Mouse (Mus musculus) CH12.LX (cell line): ENCODE measurements around the gene Ostm1. TPM values are rescaled to one million over a fixed set of nuclear protein-coding genes. Genes with fewer than 3 reads are reported as not detected.

ENCODE experiments used
- DNase-seq: peaks from one replicate; pipeline ENCODE4 v3.0.0-alpha.2; 2013; ENCODE audit errors: extremely low read depth
- H3K27ac ChIP-seq: 2 replicates; pipeline ENCODE4 v1.5.1; 2012; ENCODE audit warnings: low read depth, mild to moderate bottlenecking, control low read depth, moderate library complexity; ENCODE audit not compliant: insufficient read depth
- H3K27me3 ChIP-seq: replicated peaks from 2 replicates; pipeline ENCODE3; 2012; ENCODE audit warnings: inconsistent platforms
- H3K36me3 ChIP-seq, 2 experiments: replicated peaks in 1 of 2; 2 replicates each; pipeline versions ENCODE3 to v1.6.1; 2012; ENCODE audit warnings: inconsistent platforms in 1 of 2, low read length in 1 of 2, mild to moderate bottlenecking in 1 of 2, mixed read lengths in 1 of 2, moderate library complexity in 1 of 2; ENCODE audit not compliant: control insufficient read depth in 1 of 2, insufficient read depth in 1 of 2
- H3K4me1 ChIP-seq, 2 experiments: 2 replicates each; pipeline ENCODE4 v1.6.1; 2012; ENCODE audit warnings: inconsistent platforms in 1 of 2, moderate library complexity in 1 of 2; ENCODE audit not compliant: insufficient read depth in 2 of 2, control insufficient read depth in 1 of 2
- H3K4me2 ChIP-seq: 2 replicates; pipeline ENCODE4 v1.6.1; 2012; ENCODE audit warnings: low read depth, mild to moderate bottlenecking, control low read depth; ENCODE audit not compliant: poor library complexity, insufficient read depth, severe bottlenecking
- H3K4me3 ChIP-seq, 3 experiments: fragments of 150-350 bp in 1 of 3; sonication (generic) in 1 of 3; replicated peaks in 1 of 3; 2 replicates each; pipeline versions ENCODE3 to v1.5.1; 2011 to 2012; ENCODE audit warnings: low read depth in 2 of 3, low read length in 2 of 3, mild to moderate bottlenecking in 2 of 3, moderate library complexity in 2 of 3, control low read depth in 1 of 3, improper control_type of control experiment in 1 of 3, inconsistent platforms in 1 of 3, mixed read lengths in 1 of 3; ENCODE audit not compliant: poor library complexity in 1 of 3
- H3K79me2 ChIP-seq: replicated peaks from 2 replicates; pipeline ENCODE4 v1.6.1; 2012; ENCODE audit warnings: mild to moderate bottlenecking, moderate library complexity; ENCODE audit not compliant: control insufficient read depth, poor library complexity, insufficient read depth, severe bottlenecking; ENCODE audit errors: extremely low read depth
- H3K9ac ChIP-seq: 2 replicates; pipeline ENCODE4 v1.6.1; 2012; ENCODE audit warnings: low read depth, mild to moderate bottlenecking, control low read depth, moderate library complexity; ENCODE audit not compliant: insufficient read depth
- H3K9me3 ChIP-seq: replicated peaks from 2 replicates; pipeline ENCODE3; 2012; ENCODE audit warnings: low read length, inconsistent platforms, mixed read lengths
- BHLHE40 ChIP-seq: IDR thresholded peaks from 2 replicates; pipeline ENCODE4 v1.6.1; 2011; ENCODE audit warnings: mild to moderate bottlenecking, low read depth, low read length, improper control_type of control experiment
- CHD1 ChIP-seq: IDR thresholded peaks from 2 replicates; pipeline ENCODE4 v1.6.1; 2012; ENCODE audit warnings: low read depth, low read length, improper control_type of control experiment, inconsistent platforms
- CHD2 ChIP-seq: IDR thresholded peaks from 2 replicates; pipeline ENCODE4 v1.6.1; 2011; ENCODE audit warnings: low read length, improper control_type of control experiment
- CTCF ChIP-seq, 2 experiments: IDR thresholded peaks in 1 of 2; conservative IDR thresholded peaks in 1 of 2; 2 replicates each; pipeline ENCODE4 v1.5.1; 2011 to 2012; ENCODE audit warnings: low read depth in 2 of 2, low read length in 2 of 2, improper control_type of control experiment in 1 of 2, inconsistent platforms in 1 of 2, mild to moderate bottlenecking in 1 of 2, moderate library complexity in 1 of 2
- E2F4 ChIP-seq: IDR thresholded peaks from 2 replicates; pipeline ENCODE4 v1.6.1; 2011; ENCODE audit warnings: low read depth, low read length, improper control_type of control experiment; ENCODE audit not compliant: insufficient replicate concordance
- ELF1 ChIP-seq: IDR thresholded peaks from 2 replicates; pipeline ENCODE4 v1.6.1; 2014; ENCODE audit warnings: low read depth, mild to moderate bottlenecking, inconsistent platforms, low read length, improper control_type of control experiment
- ETS1 ChIP-seq: conservative IDR thresholded peaks from 2 replicates; pipeline ENCODE4 v1.6.1; 2012; ENCODE audit warnings: low read depth, mild to moderate bottlenecking, inconsistent platforms, low read length, improper control_type of control experiment, moderate library complexity
- IRF4 ChIP-seq: IDR thresholded peaks from 2 replicates; pipeline ENCODE4 v1.6.1; 2014; ENCODE audit warnings: low read depth, mild to moderate bottlenecking, inconsistent platforms, low read length, improper control_type of control experiment
- JUND ChIP-seq: conservative IDR thresholded peaks from 2 replicates; pipeline ENCODE4 v1.6.1; 2011; ENCODE audit warnings: low read depth, low read length, improper control_type of control experiment
- MAFK ChIP-seq: IDR thresholded peaks from 2 replicates; pipeline ENCODE4 v1.6.1; 2011; ENCODE audit warnings: low read length, improper control_type of control experiment; ENCODE audit not compliant: insufficient replicate concordance
- MAX ChIP-seq: IDR thresholded peaks from 2 replicates; pipeline ENCODE4 v1.6.1; 2011; ENCODE audit warnings: low read length, improper control_type of control experiment
- MAZ ChIP-seq: IDR thresholded peaks from 2 replicates; pipeline ENCODE4 v1.6.1; 2012; ENCODE audit warnings: low read depth, mild to moderate bottlenecking, inconsistent platforms, low read length, improper control_type of control experiment, moderate library complexity
- POLR2A ChIP-seq: IDR thresholded peaks from 2 replicates; pipeline ENCODE4 v1.6.1; 2011; ENCODE audit warnings: low read depth, mild to moderate bottlenecking, improper control_type of control experiment, low read length
- POLR2AphosphoS2 ChIP-seq: IDR thresholded peaks from 2 replicates; pipeline ENCODE4 v1.6.1; 2011; ENCODE audit warnings: low read depth, low read length, improper control_type of control experiment
- RAD21 ChIP-seq: IDR thresholded peaks from 2 replicates; pipeline ENCODE4 v1.6.1; 2011; ENCODE audit warnings: low read depth, mild to moderate bottlenecking, low read length, improper control_type of control experiment, moderate library complexity
- RCOR1 ChIP-seq: conservative IDR thresholded peaks from 2 replicates; pipeline ENCODE4 v1.6.1; 2012; ENCODE audit warnings: low read depth, mild to moderate bottlenecking, inconsistent platforms, low read length, improper control_type of control experiment
- SMC3 ChIP-seq: IDR thresholded peaks from 2 replicates; pipeline ENCODE4 v1.6.1; 2011; ENCODE audit warnings: low read depth, low read length, improper control_type of control experiment
- UBTF ChIP-seq: IDR thresholded peaks from 2 replicates; pipeline ENCODE4 v1.6.1; 2012; ENCODE audit warnings: low read depth, mild to moderate bottlenecking, inconsistent platforms, low read length, improper control_type of control experiment, moderate library complexity
- USF1 ChIP-seq: IDR thresholded peaks from 2 replicates; pipeline ENCODE4 v1.6.1; 2014; ENCODE audit warnings: low read depth, mild to moderate bottlenecking, inconsistent platforms, low read length, improper control_type of control experiment
- USF2 ChIP-seq: conservative IDR thresholded peaks from 2 replicates; pipeline ENCODE4 v1.6.1; 2011; ENCODE audit warnings: low read depth, low read length, improper control_type of control experiment
- ZC3H11A ChIP-seq: IDR thresholded peaks from 2 replicates; pipeline ENCODE4 v1.6.1; 2012; ENCODE audit warnings: low read depth, mild to moderate bottlenecking, inconsistent platforms, low read length, improper control_type of control experiment
- dilution Hi-C: fragments of 300-500 bp; cut with MboI; formaldehyde crosslinking; loops from 2 replicates; pipeline ENCODE4 v1.14.3; 2020; ENCODE audit warnings: low sequenced_read_pairs; ENCODE audit not compliant: extremely low pct_unique_long_range_greater_than_20kb, extremely low pct_ligation_motif_present
- in situ Hi-C: fragments of 300-500 bp; cut with MboI; formaldehyde crosslinking; loops from 3 replicates; pipeline ENCODE4 v1.14.3; 2019; ENCODE audit warnings: low sequenced_read_pairs, low pct_ligation_motif_present, low pct_unique_long_range_greater_than_20kb, mixed read lengths
- polyA plus RNA-seq: library from polyadenylated mRNA; unstranded; fragments of >175 nt; gene quantifications from 2 replicates; pipeline ENCODE4 v1.2.1, GENCODE M21; 2012; ENCODE audit warnings: low read depth; ENCODE audit not compliant: insufficient read length
- total RNA-seq, 2 experiments: library from RNA; depleted of rRNA; stranded (reverse); fragments of 300-350 nt in 1 of 2; fragments of >200 nt in 1 of 2; gene quantifications; 2 replicates each; pipeline ENCODE4 v1.2.3; 2012 to 2014

Gene Ostm1
- total and polyA plus RNA-seq, 3 experiments: 19.4 to 30.2 (median 19.4) TPM

- no peak overlapping the region for H3K27ac ChIP-seq
- TF ChIP-seq SMC3: peak; percentile 80
- TF ChIP-seq RAD21: peak; percentile 60
- peak; percentile 45 to 81; a peak in 3 of 4 replicates for TF ChIP-seq CTCF (conservative IDR thresholded peaks at IDR 0.05 in 1 of 2, IDR thresholded peaks at IDR 0.05 in 1 of 2; ENCODE audit: low read depth in 2 of 2, low read length in 2 of 2)
- TF ChIP-seq MAFK: no peak
- TF ChIP-seq JUND: no peak
- TF ChIP-seq ZC3H11A: peak; percentile 14; the same call in 1 of the 2 replicates
- TF ChIP-seq, all 38 proteins: peak for 4
- peak; percentile 65 for DNase-seq
- Histone ChIP-seq H3K4me2 (no peak overlapping the region), H3K9ac (no peak overlapping the region), H3K4me3 (no peak overlapping the region), H3K36me3 (no peaks in the 10 kb centered on the region), H3K27me3 (no peaks in the 10 kb centered on the region), H3K4me1 (peaks cover 4 to 7% of the 10 kb centered on the region in 2 experiments; a peak in 1 of 4 replicates), H3K9me3 (no peaks in the 10 kb centered on the region), H3K79me2 (no peaks in the 10 kb centered on the region)
- in situ Hi-C loops (loop anchor here (10.0 kb wide), 1 partner anchor 332 kb away; no protein-coding TSS in a partner anchor), dilution Hi-C loops (no loop called here)
Observed at GRCm38 (mm10) chr10:42637183-42637788, 53.7 kb downstream of the Ostm1 start.

- Histone ChIP-seq H3K4me2 (no peak overlapping the region), H3K9ac (no peak overlapping the region)
- TF ChIP-seq UBTF: no peak
- TF ChIP-seq CHD1: no peak
- TF ChIP-seq ZC3H11A: no peak
- TF ChIP-seq POLR2A: no peak
- TF ChIP-seq RCOR1: no peak
- no peak for TF ChIP-seq MAZ
- TF ChIP-seq USF2: no peak
- no peak for TF ChIP-seq MAX
- TF ChIP-seq BHLHE40: no peak
- no peak for TF ChIP-seq RAD21
- TF ChIP-seq IRF4: no peak
- no peak for TF ChIP-seq POLR2AphosphoS2
- TF ChIP-seq CHD2: no peak
- TF ChIP-seq ELF1: no peak
- TF ChIP-seq E2F4: no peak
- TF ChIP-seq ETS1: no peak
- TF ChIP-seq SMC3: no peak
- TF ChIP-seq CTCF (conservative IDR thresholded peaks at IDR 0.05 in 1 of 2, IDR thresholded peaks at IDR 0.05 in 1 of 2; ENCODE audit: low read depth in 2 of 2, low read length in 2 of 2): no peak
- TF ChIP-seq USF1: no peak
- TF ChIP-seq, all 38 proteins: peak for 0
- Histone ChIP-seq H3K79me2 (no peaks in the 10 kb centered on the region), H3K27ac (no peak overlapping the region), H3K36me3 (no peaks in the 10 kb centered on the region), H3K4me1 (no peaks in the 10 kb centered on the region), H3K9me3 (no peaks in the 10 kb centered on the region), H3K4me3 (no peak overlapping the region), H3K27me3 (no peaks in the 10 kb centered on the region)
- in situ Hi-C loops: loop anchor here (10.0 kb wide), 1 partner anchor 335 kb away; no protein-coding TSS in a partner anchor
- no peak for DNase-seq
- dilution Hi-C loops: no loop called here
Observed at GRCm38 (mm10) chr10:42639856-42640255, 56.2 kb downstream of the Ostm1 start.
